Mouse (Mus musculus) cerebellum, adult 2 months (tissue): ENCODE data around the gene Gzmm. TPM values are rescaled to one million over a fixed set of nuclear protein-coding genes. Genes with fewer than 3 reads are reported as not detected.
"Not testable (repeated sequence)": the region's sequence is repeated elsewhere in the genome, so short reads cannot be mapped to it uniquely, and the experiment has no call there.

Source experiments
- DNase-seq, 2 experiments: peaks; one replicate each; pipeline ENCODE4 v3.0.0; 2021
- H3K27ac ChIP-seq: fragments of 200-500 bp; 2 replicates; pipeline ENCODE4 v1.5.1; 2012; ENCODE audit warnings: low read length, control low read depth, inconsistent platforms; ENCODE audit not compliant: insufficient read depth
- H3K27me3 ChIP-seq: fragments of 200-500 bp; 2 replicates; pipeline ENCODE4 v1.6.1; 2012; ENCODE audit warnings: inconsistent platforms, mild to moderate bottlenecking, low read length, moderate library complexity; ENCODE audit not compliant: control insufficient read depth, insufficient read depth
- H3K4me1 ChIP-seq: fragments of 200-500 bp; 2 replicates; pipeline ENCODE4 v1.6.1; 2011; ENCODE audit warnings: low read length; ENCODE audit not compliant: control insufficient read depth, insufficient read depth
- H3K4me3 ChIP-seq: fragments of 200-500 bp; replicated peaks from 2 replicates; pipeline ENCODE3; 2011; ENCODE audit warnings: mild to moderate bottlenecking, low read depth, low read length, control low read depth; ENCODE audit not compliant: insufficient read depth
- CTCF ChIP-seq: fragments of 200-500 bp; IDR thresholded peaks from 2 replicates; pipeline ENCODE4 v1.5.1; 2011; ENCODE audit warnings: low read depth, mild to moderate bottlenecking, control low read depth, low read length, moderate library complexity, borderline replicate concordance; ENCODE audit not compliant: insufficient read depth
- POLR2A ChIP-seq: fragments of 200-500 bp; IDR thresholded peaks from 2 replicates; pipeline ENCODE4 v1.6.1; 2011; ENCODE audit warnings: low read length, control low read depth, borderline replicate concordance; ENCODE audit not compliant: insufficient read depth
- WGBS: fragments of 180-500 bp; shearing (Covaris S2); methylation state at CpG from one replicate; pipeline ENCODE4 v1.1.7; 2018; 5-methylcytosine and 5-hydroxymethylcytosine counted together
- polyA plus RNA-seq: library from polyadenylated mRNA; depleted of rRNA; stranded (reverse); fragments of >200 nt; gene quantifications from 2 replicates; pipeline ENCODE4 v1.2.3, GENCODE M21; 2012

Gene Gzmm
- polyA plus RNA-seq, 1 experiment = 2.3 TPM

DNA sequence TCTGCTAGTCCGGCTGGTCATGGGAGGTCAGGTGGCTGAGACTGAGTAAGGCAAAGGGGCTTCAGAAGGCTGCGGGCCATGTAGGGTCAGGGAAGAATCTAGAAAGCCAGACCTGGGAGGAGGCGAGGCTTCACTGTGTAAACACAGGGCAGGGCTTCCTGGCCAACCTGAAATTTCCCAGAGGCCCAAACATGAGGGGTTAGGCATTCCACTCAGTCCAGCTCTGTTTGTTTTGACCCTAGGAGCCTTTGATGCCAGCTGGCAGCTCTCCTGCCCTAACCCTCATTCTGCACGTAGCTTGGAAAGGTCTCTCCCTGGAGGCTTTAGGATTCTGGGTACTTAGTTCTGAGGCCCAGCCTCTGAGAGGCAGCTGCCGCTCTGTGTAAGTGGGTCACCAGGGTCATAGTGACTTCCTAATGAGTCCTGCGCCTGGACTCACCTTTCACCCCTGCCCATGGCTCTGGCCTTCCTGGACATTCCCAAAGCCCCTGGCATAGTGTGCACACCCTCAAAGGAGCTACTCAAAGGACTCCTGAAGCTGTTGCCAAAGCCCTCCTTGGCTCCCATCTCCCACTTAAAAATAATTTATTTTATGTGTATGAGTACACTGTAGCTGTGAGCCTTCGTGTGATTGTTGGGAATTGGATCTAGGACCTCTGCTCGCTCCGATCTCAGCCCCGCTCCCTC, 12.8 kb downstream of the Gzmm start:
- TF ChIP-seq CTCF (no peak), POLR2A (no peak)
- Histone ChIP-seq H3K4me3 (no peak overlapping the region), H3K27ac (no peak overlapping the region), H3K4me1 (peaks cover 31% of the 10 kb centered on the region), H3K27me3 (no peaks in the 10 kb centered on the region)
- WGBS = 81% methylated on average over 10 of the region's 10 CpGs
- DNase-seq = no peak

DNA sequence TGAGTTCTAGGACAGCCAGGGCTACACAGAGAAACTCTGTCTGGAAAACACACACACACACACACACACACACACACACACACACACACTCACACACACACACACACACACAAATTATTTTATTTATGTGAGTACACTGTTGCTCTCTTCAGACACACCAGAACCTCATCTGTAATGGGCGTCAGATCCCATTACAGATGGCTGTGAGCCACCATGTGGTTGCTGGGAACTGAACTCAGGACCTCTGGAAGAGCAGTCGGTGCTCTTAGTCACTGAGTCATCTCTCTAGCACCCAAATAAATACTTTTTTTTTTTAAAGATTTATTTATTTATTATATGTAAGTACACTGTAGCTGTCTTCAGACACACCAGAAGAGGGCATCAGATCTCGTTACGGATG, 14.2 kb downstream of the Gzmm start:
- H3K4me1 ChIP-seq = peaks cover 32% of the 10 kb centered on the region

DNA sequence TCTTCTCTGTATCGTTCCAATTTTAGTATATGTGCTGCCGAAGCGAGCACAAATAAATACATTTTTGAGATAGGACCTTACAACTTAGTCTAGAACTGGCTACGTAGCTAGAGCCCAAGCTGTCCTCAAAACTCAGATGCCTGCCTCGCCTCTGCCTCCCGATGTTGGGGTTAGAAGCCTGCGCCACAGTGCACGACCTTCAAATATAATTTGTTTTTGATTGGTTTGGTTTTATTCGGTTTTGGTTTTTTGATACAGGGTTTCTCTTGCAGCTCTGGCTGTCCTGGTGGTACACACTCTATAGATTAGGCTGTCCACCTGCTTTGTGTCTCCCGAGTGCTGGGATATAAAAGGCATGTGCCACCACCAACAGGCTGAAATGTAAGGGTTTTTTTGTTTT, 14.7 kb downstream of the Gzmm start:
- WGBS = 76% methylated on average over 10 of the region's 10 CpGs
- Histone ChIP-seq H3K27ac (no peak overlapping the region), H3K27me3 (no peaks in the 10 kb centered on the region), H3K4me3 (no peak overlapping the region), H3K4me1 (peaks cover 28% of the 10 kb centered on the region)
- no peak for TF ChIP-seq CTCF
- TF ChIP-seq POLR2A = no peak
- no peak for DNase-seq

More for the DNA sequence above, 14.2 kb downstream of the Gzmm start:
- not testable (repeated sequence) for H3K27ac ChIP-seq, DNase-seq, H3K27me3 ChIP-seq, H3K4me3 ChIP-seq
- WGBS = 86% methylated on average over 4 of the region's 4 CpGs

DNA sequence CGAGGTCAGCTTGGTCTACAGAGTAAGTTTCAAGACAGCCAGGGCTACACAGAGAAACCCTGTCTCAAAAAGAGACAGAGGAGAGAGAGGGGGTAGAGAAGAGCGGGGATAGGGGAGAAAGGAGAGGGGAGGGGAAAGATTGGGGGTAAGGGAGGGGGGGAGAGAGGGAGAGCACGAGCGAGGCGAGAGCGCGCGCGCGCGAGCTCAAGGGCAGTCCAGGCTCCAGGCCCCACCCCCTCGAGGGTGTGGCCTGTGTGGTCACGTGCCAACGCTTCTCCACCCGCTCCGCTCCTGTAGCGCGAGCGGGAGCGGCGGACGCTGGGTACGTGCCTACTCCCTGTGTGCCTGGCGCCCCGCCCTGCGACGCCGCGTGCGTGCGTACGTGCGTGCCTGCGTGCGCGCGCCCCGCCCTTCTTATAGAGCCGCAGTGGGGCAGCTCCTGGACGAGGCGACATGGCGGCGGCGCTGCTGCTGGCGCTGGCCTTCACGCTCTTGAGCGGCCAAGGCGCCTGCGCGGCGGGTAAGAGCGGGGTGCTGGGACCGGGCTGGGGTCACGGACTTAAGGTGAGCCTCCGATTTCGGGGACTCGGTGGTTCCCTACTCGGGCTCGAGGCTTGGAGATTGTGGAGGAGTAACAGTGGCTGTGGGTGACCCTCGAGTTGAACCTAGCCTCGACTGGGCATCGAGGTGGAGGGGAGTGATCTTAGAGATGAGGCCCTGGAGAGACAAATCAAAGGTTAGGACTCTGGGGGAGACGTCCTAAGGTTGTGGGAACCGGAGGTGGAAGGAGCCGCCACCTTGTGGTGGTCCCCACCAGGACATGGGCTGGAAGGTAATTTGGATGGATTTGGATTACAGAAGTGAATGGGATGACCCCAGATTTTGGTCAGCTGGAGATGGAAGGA, 15.5 kb downstream of the Gzmm start, which contains the start of gene Bsg:
TSS of gene Bsg (plus strand) at position 427 of the 905 bp plus-strand sequence.
- peak; percentile 99 for DNase-seq
- Histone ChIP-seq H3K4me1 (peaks cover 28% of the 10 kb centered on the region), H3K4me3 (peak within 1 kb of the TSS; percentile 90), H3K27me3 (no peaks in the 10 kb centered on the region), H3K27ac (peak within 1 kb of the TSS; percentile 96)
- TF ChIP-seq POLR2A = peak; percentile 96
- peak; percentile 57 for TF ChIP-seq CTCF
- WGBS = under 1% methylated on average over 63 of the region's 65 CpGs

GRCm38 (mm10) chr10:79704970-79705360, 16.1 kb downstream of the Gzmm start:
- TF ChIP-seq CTCF (no peak), POLR2A (no peak)
- peaks cover 35% of the 10 kb centered on the region for H3K4me1 ChIP-seq
- no peak for DNase-seq
- no peaks in the 10 kb centered on the region for H3K27me3 ChIP-seq
- peak overlapping the region; percentile 96 for H3K27ac ChIP-seq
- WGBS = 2% methylated on average over 10 of the region's 10 CpGs
- peak overlapping the region; percentile 90 for H3K4me3 ChIP-seq

DNA sequence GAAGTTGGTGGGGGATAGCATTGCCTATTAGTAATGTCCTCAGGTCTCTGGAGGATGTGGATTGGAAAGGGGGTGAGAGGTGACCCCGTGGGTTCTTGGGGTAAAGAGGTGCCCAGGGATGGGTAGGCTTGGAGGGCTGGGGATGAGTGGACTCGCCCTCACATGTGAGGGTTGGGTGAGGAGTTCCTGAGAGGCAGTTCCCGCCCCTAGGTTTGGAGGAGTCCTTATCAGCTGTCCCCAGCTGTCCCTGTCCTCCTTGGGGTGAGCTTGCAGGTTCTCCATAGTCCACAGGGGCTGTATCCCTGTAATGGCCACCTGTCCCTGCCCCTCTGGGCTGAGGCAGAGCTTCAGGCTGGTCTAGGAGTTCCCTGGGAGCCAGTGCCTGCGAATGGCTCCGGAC, 17.1 kb downstream of the Gzmm start:
- peaks cover 36% of the 10 kb centered on the region for H3K4me1 ChIP-seq
- no peaks in the 10 kb centered on the region for H3K27me3 ChIP-seq
- WGBS = 33% methylated on average over 5 of the region's 5 CpGs
- TF ChIP-seq CTCF (no peak), POLR2A (no peak)
- DNase-seq = no peak
- H3K27ac ChIP-seq = peak overlapping the region; percentile 96
- peak overlapping the region; percentile 90 for H3K4me3 ChIP-seq

- 3% methylated on average over 5 of the region's 5 CpGs for WGBS
- Histone ChIP-seq H3K4me1 (peaks cover 36% of the 10 kb centered on the region), H3K27ac (peak overlapping the region; percentile 96), H3K27me3 (no peaks in the 10 kb centered on the region), H3K4me3 (peak overlapping the region; percentile 90)
- TF ChIP-seq CTCF (no peak), POLR2A (no peak)
- peak; percentile 68 to 71 for DNase-seq
Measured at GRCm38 (mm10) chr10:79706406-79707094, 17.7 kb downstream of the Gzmm start.

- peak overlapping the region; percentile 90 for H3K4me3 ChIP-seq
Measured at GRCm38 (mm10) chr10:79707162-79707561, 18.3 kb downstream of the Gzmm start.

More at GRCm38 (mm10) chr10:79707162-79707561, 18.3 kb downstream of the Gzmm start:
- WGBS = 14% methylated on average over 1 of the region's 1 CpGs
- Histone ChIP-seq H3K27ac (peak overlapping the region; percentile 96), H3K27me3 (no peaks in the 10 kb centered on the region), H3K4me1 (peaks cover 36% of the 10 kb centered on the region)
- DNase-seq = peak; percentile 74 to 82
- TF ChIP-seq POLR2A = no peak
- no peak for TF ChIP-seq CTCF
